Mouse (Mus musculus): ENCODE results near the gene Zfand3.

DNA sequence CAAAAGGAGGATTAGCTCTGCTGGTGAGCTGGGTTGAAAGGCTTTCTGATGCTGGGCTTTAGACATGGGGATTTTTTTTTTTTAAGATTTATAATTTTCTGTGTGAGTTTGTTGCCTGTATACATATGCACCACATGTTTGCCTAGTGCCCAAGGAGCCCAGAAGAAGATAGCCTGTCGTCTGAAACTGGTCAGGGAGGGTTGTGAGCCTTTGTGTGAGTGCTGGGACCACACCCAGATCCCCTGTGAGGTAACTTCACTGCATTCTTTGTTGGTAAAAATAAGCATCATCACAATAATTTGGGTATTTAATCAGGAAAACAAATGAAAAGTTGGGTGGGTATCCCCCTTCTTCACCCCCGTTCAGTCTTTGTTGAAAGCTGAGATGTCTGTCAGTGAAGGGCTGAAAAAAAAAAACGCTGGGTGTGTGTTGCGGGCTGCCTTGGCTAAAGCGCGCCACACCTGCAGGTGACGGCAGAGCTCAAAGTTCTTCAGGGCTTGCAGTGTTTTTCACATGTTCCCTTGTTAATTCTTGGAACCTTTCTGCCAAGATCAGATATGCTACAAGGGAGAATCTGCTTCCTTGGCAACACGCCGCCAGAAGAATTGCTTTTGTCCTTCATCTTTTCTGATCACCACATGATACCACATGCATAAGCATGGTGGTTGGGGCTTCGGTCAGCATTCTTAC lies 154.0 kb downstream of the Zfand3 start:
- TF ChIP-seq CTCF (IDR thresholded peaks at IDR 0.05; ENCODE audit: low read depth, low read length) (no peak), POLR2A (IDR thresholded peaks at IDR 0.05; ENCODE audit: extremely low read depth, insufficient read depth, low read length) (no peak)
